Mouse (Mus musculus) ovary, postnatal 10 days (tissue): ENCODE results near the gene Slc47a2.
A peak's percentile ranks its signal among the peaks of the same experiment; 100 is the strongest.

Source experiments
- DNase-seq: peaks from one replicate; pipeline ENCODE4 v3.0.0; 2022; ENCODE audit warnings: low spot score

Gene Slc47a2

GRCm38 (mm10) chr11:61278445-61279077 lies 64.1 kb downstream of the Slc47a2 start:
- no peak for DNase-seq

DNA sequence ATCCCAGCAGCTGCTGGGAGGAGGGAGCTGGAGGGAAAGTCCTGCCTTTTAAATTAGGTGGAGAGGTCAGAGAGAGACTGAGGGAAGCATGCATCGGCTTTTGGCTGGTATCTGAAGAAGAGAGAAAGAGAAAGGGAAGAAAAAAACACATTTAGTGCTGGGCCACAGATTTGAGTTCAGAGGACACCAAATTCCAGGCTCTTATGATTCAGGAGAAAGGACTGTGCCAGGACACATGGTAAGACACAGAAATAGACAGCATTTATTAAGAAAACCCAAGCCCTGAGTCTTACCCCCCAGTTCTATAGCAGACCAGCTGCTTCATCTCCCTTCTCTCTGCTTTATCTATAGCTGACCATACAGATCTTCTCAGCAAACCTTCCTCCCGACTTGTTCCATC lies 64.7 kb downstream of the Slc47a2 start:
- no peak for DNase-seq

GRCm38 (mm10) chr11:61276482-61276881 lies 66.2 kb downstream of the Slc47a2 start:
- DNase-seq, result no peak

- DNase-seq, result no peak
Measured at GRCm38 (mm10) chr11:61275106-61275505, 67.6 kb downstream of the Slc47a2 start.

GRCm38 (mm10) chr11:61274421-61274820 lies 68.2 kb downstream of the Slc47a2 start:
- no peak for DNase-seq

GRCm38 (mm10) chr11:61273928-61274327 lies 68.7 kb downstream of the Slc47a2 start:
- DNase-seq, result no peak

DNA sequence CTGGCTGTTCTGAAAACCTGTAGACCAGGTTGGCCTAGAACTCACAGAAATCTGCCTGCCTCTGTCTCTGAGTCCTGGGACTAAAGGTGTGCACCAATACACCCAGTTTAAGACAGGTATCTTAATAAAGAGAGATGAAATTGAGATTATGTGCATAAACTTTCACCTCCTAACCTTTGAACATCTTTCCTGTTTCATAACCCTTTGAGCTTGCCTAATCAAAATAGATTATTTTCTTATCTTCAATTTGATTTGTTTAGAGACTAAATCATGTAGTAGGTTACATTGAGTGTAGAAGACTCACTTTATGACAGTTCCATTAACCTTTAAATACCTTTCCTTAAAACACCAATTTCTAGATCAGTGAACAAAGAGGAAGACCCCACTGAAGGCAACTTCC lies 71.0 kb downstream of the Slc47a2 start:
- no peak for DNase-seq

DNA sequence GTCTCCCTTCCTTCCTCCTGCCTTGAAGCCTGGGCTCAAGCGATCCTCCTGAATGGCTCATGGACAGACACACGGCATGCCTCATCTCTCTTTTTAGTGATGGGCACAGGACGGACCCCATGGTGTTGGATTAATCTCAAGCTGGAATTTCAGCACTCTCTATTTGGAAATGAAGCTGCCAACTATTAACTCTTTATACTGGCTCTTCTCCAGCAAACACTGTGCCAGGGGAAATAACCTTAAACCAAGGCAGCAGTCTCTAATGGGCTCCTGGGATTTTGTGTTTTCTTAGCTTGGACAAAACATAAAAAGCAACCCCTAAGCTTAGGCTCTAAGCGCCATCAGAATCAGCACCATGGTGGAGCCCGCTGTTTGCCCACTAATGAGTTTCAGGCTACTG lies 72.3 kb downstream of the Slc47a2 start:
- no peak for DNase-seq

DNA sequence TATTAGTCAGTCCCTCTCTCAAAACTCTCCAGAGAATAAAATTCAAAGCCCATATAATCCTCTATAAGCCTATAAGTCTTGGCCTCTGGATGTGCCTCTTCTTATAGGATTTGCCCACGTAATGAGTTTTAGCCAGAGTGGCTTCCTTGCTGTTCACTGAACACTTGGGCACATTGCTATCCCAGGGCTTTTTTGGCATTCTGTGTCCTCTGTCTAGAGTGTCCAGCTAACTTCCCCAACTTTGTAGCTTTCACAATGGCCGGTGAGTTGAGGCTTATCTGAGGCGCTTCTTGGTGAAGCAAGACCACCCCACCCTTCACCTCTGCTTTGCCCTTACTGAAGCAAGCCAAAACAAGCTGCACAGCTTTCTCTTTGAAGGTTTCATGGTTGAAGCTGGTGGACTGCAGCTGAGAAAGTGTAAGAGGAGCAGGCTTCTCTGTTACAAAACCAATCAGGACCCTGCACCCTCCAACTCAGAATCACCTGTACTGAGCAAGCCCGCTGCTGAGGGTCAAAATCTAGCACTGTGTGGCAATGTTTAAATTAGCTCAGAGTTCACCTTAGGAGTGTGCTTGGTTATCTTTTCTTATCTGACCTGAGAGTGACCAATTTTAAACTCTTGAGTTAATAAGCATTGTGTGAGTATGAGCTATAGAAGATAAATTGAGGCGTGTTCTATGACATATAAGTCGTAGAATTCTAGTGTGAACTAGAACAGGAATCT lies 73.9 kb downstream of the Slc47a2 start:
- DNase-seq, result no peak

- peak; percentile 93 for DNase-seq
Measured at GRCm38 (mm10) chr11:61266551-61267533, 75.8 kb downstream of the Slc47a2 start, which contains the start of gene Aldh3a2. TSS of gene Aldh3a2 (minus strand) at chr11:61267464.

GRCm38 (mm10) chr11:61263841-61264240 lies 78.8 kb downstream of the Slc47a2 start:
- DNase-seq, result no peak

DNA sequence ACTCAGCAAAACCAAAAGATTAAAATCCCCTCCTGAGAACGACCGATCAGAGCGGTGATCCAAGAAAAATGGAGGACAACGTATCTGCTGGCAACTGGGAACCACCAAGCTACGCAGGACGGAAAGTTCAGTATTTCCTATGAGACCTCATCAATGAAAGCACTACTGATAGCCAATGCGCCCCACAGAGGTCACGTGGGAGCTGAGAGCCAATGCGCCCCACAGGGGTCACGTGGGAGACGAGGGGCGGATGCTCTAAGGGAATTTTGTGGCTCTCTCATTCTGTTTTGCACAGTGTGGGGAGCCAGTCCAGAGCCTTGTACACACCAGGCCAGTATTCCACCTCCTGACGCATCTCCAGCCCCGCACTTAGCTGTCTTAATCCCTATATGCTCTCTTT lies 80.1 kb downstream of the Slc47a2 start:
- DNase-seq, result no peak

DNA sequence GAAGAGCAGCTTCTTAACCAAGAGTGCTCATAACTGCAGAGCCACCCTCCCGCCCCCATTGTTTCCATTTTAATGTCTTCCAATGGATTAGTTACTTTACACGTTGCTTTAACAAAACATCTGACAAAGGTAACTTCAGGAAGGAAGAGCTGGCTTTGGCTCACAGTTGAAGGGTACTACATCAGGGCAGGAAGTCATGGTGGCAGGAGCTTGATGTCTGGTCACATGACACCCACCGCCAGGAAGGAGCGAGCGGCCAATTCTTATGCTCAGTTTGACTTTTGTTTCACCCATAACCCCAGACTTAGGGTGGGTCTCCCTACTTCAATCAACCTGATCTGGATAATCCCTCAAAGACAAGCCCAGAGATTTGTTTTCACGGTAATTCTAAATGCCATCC lies 83.6 kb downstream of the Slc47a2 start:
- DNase-seq, result no peak

- no peak for DNase-seq
Measured at GRCm38 (mm10) chr11:61252807-61253206, 89.9 kb downstream of the Slc47a2 start.

DNA sequence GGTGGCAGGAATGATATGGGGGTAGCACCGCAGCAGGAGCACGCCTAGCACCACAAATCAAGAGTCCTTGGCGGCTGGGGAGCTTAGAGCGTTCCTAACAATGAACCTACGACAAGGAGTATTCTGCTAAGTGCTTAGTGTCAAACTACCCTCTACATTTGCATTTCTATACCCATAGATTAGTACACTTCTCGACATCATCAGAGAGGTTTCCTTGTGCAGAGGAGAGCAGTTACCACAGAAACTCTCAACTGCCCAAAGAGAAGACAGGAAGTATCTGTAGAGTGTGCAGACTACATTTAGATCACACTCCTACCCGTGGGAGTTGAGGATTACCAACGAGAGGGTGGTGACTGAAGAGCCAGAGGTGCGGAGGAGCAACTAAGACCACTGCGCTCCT lies 90.9 kb downstream of the Slc47a2 start:
- DNase-seq, result no peak
